Mouse (Mus musculus) thymus, adult 2 months (tissue): ENCODE measurements at regions not wholly inside any gene's neighbourhood (a gene's known extent, or its start where the extent isn't known, plus 50 kb on each side); places are given as distances from the start of the nearest gene placed in this dataset.

Experiments
- CTCF ChIP-seq: fragments of 200-500 bp; IDR thresholded peaks from 2 replicates; pipeline ENCODE4 v1.5.1; 2012; ENCODE audit warnings: mild to moderate bottlenecking, control low read depth, low read length, moderate library complexity, borderline replicate concordance; ENCODE audit not compliant: control insufficient read depth, poor library complexity, insufficient read depth; ENCODE audit errors: extremely low read depth
- POLR2A ChIP-seq: fragments of 200-500 bp; IDR thresholded peaks from 2 replicates; pipeline ENCODE4 v1.6.1; 2012; ENCODE audit warnings: mild to moderate bottlenecking, low read length, control low read depth, moderate library complexity; ENCODE audit not compliant: control insufficient read depth, poor library complexity, insufficient read depth; ENCODE audit errors: extremely low read depth

DNA sequence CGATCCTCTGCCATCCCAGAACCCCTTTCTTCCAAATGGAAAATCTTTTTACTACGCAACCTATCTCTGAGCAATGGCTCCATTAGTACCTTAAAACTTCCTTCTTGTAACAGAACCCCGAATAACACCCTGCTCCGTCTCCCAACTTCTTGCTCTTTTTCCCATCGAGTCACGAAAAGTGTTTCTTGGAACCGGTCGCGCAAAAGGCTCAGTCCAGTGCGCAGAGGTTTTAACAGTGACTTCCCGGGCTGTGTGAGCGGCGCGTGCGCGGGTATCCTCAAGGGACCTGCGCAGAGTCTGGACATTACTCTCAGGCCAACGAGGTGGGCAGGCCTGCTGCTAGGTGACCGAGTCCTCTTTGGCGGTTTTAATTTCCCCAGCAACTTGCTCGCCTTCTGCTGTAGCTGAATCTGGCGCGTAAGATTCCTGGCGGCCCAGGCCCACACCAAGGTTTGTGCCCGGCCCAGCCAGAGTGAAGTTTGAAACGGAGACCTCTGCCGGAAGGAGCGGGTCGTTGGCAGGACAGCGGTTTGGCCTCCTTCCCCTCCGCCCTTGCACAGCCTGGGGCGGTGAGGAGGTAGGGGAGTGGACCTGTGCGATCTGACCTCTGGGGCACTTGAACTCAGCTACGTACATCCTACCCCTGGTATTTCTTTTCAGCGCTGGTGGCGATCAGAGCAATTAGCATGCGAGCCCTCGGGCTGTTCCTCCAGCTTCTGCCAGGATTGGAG is 1103.8 kb upstream of the 2610301B20Rik start:
- TF ChIP-seq POLR2A (no peak), CTCF (no peak)
